Mouse (Mus musculus): ENCODE data around the gene Klf9.
"Not testable (repeated sequence)": the region's sequence is repeated elsewhere in the genome, so short reads cannot be mapped to it uniquely, and the experiment has no call there.

Klf9 gene

GRCm38 (mm10) chr19:23141391-23142281, 610 bp downstream of the Klf9 start:
- no peak for DNase-seq (ENCODE audit: low read depth)

- peak; percentile 85 for DNase-seq (ENCODE audit: low read depth)
These were observed 1.5 kb downstream of the Klf9 start for GRCm38 (mm10) chr19:23142427-23143073.

GRCm38 (mm10) chr19:23143074-23143445, 2.0 kb downstream of the Klf9 start:
- no peak for DNase-seq (ENCODE audit: low read depth)

GRCm38 (mm10) chr19:23143541-23143940, 2.5 kb downstream of the Klf9 start:
- DNase-seq (ENCODE audit: low read depth) = no peak

GRCm38 (mm10) chr19:23144031-23144430, 3.0 kb downstream of the Klf9 start:
- DNase-seq (ENCODE audit: low read depth) = no peak

- no peak for DNase-seq (ENCODE audit: low read depth)
These were observed 4.1 kb downstream of the Klf9 start for GRCm38 (mm10) chr19:23145146-23145545.

- not testable (repeated sequence) for DNase-seq (ENCODE audit: low read depth)
These were observed 4.5 kb downstream of the Klf9 start for GRCm38 (mm10) chr19:23145575-23145974.

- no peak for DNase-seq (ENCODE audit: low read depth)
These were observed 5.4 kb downstream of the Klf9 start for GRCm38 (mm10) chr19:23146409-23146861.

- DNase-seq (ENCODE audit: low read depth) = no peak
These were observed 6.3 kb downstream of the Klf9 start for GRCm38 (mm10) chr19:23147026-23147966.

- DNase-seq (ENCODE audit: low read depth) = no peak
These were observed 8.7 kb downstream of the Klf9 start for GRCm38 (mm10) chr19:23149465-23150410.

GRCm38 (mm10) chr19:23150556-23151265, 9.7 kb downstream of the Klf9 start:
- DNase-seq (ENCODE audit: low read depth) = no peak

GRCm38 (mm10) chr19:23151651-23152070, 10.6 kb downstream of the Klf9 start:
- DNase-seq (ENCODE audit: low read depth) = no peak

- DNase-seq (ENCODE audit: low read depth) = no peak
These were observed 11.2 kb downstream of the Klf9 start for GRCm38 (mm10) chr19:23152201-23152640.

GRCm38 (mm10) chr19:23152771-23153605, 12.0 kb downstream of the Klf9 start:
- DNase-seq (ENCODE audit: low read depth) = no peak

- DNase-seq (ENCODE audit: low read depth) = no peak
These were observed 12.6 kb downstream of the Klf9 start for GRCm38 (mm10) chr19:23153606-23154127.

GRCm38 (mm10) chr19:23159780-23160395, 18.9 kb downstream of the Klf9 start:
- no peak for DNase-seq (ENCODE audit: low read depth)

- DNase-seq (ENCODE audit: low read depth) = no peak
These were observed 21.4 kb downstream of the Klf9 start for GRCm38 (mm10) chr19:23162387-23162809.

- no peak for DNase-seq (ENCODE audit: low read depth)
These were observed 21.9 kb downstream of the Klf9 start for GRCm38 (mm10) chr19:23162877-23163276.

GRCm38 (mm10) chr19:23163361-23163760, 22.3 kb downstream of the Klf9 start:
- no peak for DNase-seq (ENCODE audit: low read depth)
